Mouse (Mus musculus) adrenal gland, postnatal 10 days (tissue): ENCODE measurements around the gene Il12a. TPM values are rescaled to one million over a fixed set of nuclear protein-coding genes. Genes with fewer than 3 reads are reported as not detected.

ENCODE experiments used
- DNase-seq: peaks from one replicate; pipeline ENCODE4 v3.0.0; 2021; ENCODE audit warnings: mixed read lengths
- total RNA-seq, 2 experiments: library from RNA; stranded (reverse); gene quantifications; 2 replicates each; pipeline ENCODE4 v1.2.3; 2021

Gene Il12a
- total RNA-seq, 2 experiments from 2014 or later, result 0.70 to 0.90 TPM

GRCm38 (mm10) chr3:68686852-68687560, 3.4 kb upstream of the Il12a start:
- DNase-seq, result peak; percentile 50

GRCm38 (mm10) chr3:68689346-68689745, 1.1 kb upstream of the Il12a start:
- DNase-seq, result no peak

DNA sequence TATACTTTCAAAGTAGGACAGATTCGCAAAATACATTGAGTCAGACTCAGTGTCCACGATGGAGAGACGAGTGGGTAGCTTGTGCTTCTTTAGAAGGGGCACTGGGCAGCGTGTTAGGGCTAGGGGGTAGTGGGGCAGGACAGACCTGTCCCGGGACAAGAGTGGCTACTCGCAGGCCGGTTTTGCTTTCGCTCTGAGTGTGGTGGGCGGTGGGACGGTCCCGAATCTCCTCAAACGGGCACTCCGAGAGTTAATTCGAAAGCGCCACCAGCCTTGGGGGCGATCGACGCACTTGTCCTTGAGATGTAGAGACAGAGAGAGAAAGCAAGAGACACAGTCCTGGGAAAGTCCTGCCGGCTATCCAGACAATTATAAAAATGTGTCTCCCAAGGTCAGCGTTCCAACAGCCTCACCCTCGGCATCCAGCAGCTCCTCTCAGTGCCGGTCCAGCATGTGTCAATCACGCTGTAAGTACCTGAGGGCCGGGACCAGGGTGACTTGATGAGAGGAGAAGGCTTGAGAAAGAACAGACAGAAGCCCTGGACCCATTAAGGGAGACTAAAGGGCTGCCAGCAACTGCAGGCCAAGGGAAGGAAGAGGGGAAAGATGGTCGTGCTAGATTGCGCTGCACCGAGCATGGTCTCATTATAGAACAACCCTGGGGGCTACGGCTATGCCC, 795 bp downstream of the Il12a start:
- peak; percentile 20 for DNase-seq

DNA sequence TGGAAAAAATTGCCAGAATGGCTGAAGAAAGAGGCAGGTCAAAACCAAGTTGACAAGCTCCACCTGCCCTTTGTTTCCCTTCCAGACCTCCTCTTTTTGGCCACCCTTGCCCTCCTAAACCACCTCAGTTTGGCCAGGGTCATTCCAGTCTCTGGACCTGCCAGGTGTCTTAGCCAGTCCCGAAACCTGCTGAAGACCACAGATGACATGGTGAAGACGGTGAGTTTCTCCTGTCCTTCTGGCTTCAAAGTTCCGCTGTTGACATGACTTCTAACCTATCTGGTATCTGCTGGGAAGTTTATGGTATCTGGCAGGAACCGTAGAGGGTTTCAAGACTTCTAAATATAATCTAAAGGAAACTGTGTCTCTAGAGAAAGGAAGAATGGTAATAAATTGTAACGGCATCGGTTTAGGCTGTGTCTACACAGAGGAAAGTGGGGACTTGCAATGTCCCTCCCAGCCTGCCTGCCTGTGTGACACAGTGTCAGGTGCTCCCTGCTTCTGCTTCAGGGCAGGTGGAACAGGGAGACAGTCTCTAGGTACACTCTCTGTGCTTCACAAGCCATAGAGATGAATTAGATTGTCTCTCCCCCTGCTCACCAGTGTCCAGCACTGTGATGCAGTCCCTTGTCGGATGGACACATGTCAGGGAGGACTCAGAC, 1.6 kb downstream of the Il12a start:
- no peak for DNase-seq

GRCm38 (mm10) chr3:68692600-68693225, 2.3 kb downstream of the Il12a start:
- DNase-seq, result no peak

GRCm38 (mm10) chr3:68693441-68694048, 3.1 kb downstream of the Il12a start:
- DNase-seq, result peak; percentile 56

- DNase-seq, result no peak
Observed at GRCm38 (mm10) chr3:68695321-68695720, 4.9 kb downstream of the Il12a start.

DNA sequence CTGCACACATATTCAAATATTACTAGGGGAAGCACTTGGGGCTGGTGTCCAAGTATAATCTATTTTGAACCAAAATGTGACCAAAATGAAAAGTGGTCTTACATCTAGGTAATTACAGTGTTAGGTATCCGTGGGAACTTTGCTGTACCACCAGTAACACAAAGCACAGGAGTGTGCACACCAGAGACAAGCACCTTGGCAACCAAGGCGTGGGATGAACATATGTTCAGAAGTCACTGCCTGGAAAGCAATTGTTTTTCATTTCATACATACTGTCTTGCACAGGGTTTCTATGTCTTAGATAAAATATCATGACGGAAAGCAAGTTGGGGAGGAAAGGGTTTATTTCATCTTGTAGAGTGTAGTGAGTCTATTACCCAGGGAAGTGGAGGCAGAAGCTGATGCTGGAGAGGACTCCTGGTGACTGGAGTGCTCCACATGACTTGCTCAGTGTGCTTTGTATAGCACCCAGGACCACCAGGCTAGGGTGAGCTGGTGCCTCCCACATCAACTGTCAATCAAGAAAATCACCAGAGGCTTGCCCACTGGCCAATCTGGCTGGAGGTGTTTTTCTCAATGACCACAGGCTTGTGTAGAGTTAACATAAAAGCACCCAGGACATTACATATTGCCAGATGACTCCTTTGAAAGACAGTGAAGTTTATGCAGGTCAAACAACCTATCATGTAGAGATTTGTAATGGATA, 6.2 kb downstream of the Il12a start:
- DNase-seq, result no peak

DNA sequence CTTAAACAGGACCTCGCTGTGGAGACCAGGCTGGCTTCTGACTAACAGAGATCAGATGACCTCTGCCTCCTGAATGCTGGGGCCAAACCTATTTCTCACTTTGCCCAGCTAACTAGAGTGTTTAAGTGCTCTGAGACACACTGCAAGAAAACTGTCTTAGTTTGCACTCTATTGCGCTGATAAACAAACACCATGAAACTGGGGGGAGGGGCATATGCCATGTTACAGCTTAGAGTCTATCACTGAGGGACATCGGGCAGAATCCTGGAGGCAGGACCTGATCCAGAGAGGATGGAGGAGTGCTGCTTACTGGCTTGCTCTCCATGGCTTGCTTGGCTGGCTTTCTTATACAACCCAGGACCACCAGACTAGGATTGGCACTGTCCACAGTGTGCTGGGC, 8.2 kb downstream of the Il12a start:
- no peak for DNase-seq

DNA sequence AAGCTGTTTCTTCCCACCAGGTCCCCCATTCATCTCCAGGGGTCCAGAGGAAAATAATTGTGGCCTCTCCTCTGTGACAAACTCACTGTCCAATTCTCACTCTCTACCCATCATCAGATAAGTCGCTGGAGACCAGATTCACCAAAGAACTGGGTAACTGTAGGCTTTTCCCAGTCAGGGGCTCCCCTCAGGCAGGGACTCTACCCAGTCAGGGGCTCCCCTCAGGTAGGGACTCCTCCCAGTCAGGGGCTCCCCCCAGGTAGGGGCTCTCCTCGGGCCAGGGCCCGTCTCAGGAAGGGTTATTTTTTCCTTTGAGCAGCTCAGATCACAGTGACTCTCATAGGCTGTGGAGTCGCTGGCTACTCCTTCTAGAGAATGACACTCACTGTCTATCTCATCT, 9.6 kb downstream of the Il12a start:
- no peak for DNase-seq

DNA sequence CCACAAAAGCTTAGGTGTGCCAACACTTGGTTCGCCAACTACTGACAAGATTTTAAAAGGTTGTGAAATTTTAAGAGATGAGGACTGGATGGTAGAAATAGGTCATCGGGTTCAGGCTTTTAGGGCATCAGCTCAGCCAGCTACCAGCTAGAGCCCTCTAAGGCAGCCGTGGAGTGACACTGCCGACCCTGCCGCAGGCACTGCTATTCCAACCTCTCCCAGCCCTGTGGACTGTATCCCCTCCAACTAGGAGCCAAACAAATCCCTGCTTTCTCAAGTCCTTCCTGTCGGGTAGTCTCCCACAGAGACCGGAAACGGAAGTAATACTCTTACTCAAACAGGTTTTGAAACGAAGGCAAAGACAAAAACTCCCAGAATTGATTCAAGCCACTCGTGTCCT, 15.9 kb downstream of the Il12a start:
- no peak for DNase-seq

DNA sequence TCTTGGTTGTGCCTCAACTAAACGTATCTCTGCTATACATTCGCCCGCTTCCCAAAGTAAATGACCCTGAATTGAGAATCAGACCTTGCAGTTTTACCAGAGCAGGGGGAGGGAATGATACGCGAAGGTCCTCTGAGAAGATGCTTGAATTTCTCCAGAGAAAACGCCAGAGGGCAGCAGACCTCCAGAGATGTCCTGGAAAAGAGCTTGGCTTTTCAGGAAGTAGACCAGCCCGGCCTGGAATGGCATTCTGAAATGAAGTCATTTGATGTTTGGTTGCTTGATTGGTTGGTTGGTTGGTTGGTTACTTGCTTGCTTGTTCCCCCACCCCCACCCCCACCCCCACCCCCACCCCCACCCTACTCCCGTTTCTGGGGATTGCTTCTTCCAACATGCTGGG, 17.8 kb downstream of the Il12a start:
- peak; percentile 65 for DNase-seq

- peak; percentile 75 for DNase-seq
Observed at GRCm38 (mm10) chr3:68709198-68709797, 18.9 kb downstream of the Il12a start.

- DNase-seq, result no peak
Observed at GRCm38 (mm10) chr3:68710436-68710835, 20.0 kb downstream of the Il12a start.

GRCm38 (mm10) chr3:68711510-68711909, 21.1 kb downstream of the Il12a start:
- DNase-seq, result no peak

- peak; percentile 76 for DNase-seq
Observed at GRCm38 (mm10) chr3:68713550-68713949, 23.1 kb downstream of the Il12a start.

DNA sequence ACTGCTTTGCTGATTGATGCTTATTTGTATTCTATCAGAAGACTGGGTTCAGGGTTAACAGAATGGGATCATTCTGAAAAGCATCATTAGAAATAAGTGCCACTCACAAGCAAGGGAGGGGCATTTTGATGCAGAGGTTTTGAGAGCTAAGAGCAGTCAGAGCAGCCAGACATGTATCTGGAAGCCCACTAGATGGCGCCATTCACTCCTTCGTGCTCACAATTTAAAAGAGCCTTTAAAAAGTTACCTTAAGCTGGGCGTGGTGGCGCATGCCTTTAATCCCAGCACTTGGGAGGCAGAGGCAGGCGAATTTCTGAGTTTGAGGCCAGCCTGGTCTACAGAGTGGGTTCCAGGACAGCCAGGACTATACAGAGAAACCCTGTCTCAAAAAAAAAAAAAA, 26.9 kb downstream of the Il12a start:
- peak; percentile 66 for DNase-seq

- no peak for DNase-seq
Observed at GRCm38 (mm10) chr3:68719229-68719819, 28.9 kb downstream of the Il12a start.

DNA sequence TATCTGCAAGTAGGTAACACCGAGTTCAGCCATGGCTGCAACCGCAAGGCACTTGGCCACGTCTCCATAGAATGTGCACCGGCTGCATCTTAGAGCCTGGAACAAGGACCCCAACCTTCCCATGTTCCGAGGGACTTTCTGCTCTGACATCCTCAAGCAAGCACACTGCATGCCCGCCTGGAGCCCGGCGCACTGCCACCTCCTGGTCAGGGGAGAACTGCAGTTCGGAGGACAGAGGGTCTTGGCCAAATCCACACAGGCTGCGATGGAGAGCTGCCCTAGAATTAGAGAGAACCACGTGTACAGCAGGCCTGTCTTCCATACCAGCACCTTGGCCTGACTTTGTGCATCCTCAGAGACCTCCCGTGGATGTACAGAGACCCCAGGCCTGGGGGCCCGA, 29.8 kb downstream of the Il12a start:
- peak; percentile 58 for DNase-seq

DNA sequence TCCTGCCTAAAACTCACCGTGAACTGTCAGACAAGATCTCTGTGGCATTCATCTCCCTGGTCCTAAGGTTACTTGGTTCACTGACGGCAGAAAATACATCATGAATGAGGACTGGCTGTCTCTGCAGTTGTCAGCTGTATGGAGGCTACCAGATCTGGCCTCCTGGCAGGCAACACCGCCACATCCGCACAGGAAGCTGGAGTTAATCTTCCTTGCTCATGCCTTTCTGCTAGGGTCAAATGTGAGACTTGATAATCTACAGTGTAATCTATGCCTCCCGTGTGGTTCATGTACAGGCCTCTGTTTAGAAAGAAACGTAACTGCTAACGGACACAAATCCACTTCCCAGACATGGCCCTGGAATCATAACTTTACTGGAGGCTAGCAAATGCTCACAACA, 51.5 kb downstream of the Il12a start:
- DNase-seq, result no peak
